Mouse (Mus musculus) limb, embryonic 10.5 days (tissue): ENCODE measurements around the gene Atp5mpl. TPM values are rescaled to one million over a fixed set of nuclear protein-coding genes. Genes with fewer than 3 reads are reported as not detected.
"Not testable (repeated sequence)": the region's sequence is repeated elsewhere in the genome, so short reads cannot be mapped to it uniquely, and the experiment has no call there.

Experiments
- DNase-seq: peaks from one replicate; pipeline ENCODE4 v3.0.0-alpha.2; 2017; ENCODE audit warnings: low spot score
- H3K27ac ChIP-seq: fragments of 300-500 bp; sonication (generic); 2 replicates; pipeline ENCODE4 v1.5.1; 2016; ENCODE audit warnings: mild to moderate bottlenecking
- H3K27me3 ChIP-seq: fragments of 300-500 bp; sonication (generic); 2 replicates; pipeline ENCODE4 v1.6.1; 2016; ENCODE audit warnings: low read depth, mild to moderate bottlenecking; ENCODE audit not compliant: poor library complexity, severe bottlenecking
- H3K36me3 ChIP-seq: fragments of 300-500 bp; sonication (generic); 2 replicates; pipeline ENCODE4 v1.6.1; 2016; ENCODE audit warnings: mild to moderate bottlenecking, moderate library complexity
- H3K4me1 ChIP-seq: fragments of 300-500 bp; sonication (generic); 2 replicates; pipeline ENCODE4 v1.6.1; 2016
- H3K4me3 ChIP-seq: fragments of 300-500 bp; sonication (generic); 2 replicates; pipeline ENCODE4 v1.5.1; 2016; ENCODE audit warnings: mild to moderate bottlenecking, moderate library complexity
- H3K9me3 ChIP-seq: fragments of 300-500 bp; sonication (generic); replicated peaks from 2 replicates; pipeline ENCODE4 v1.6.1; 2016; ENCODE audit warnings: mild to moderate bottlenecking
- WGBS: fragments of 180-500 bp; shearing (Covaris S2); methylation state at CpG from one replicate; pipeline ENCODE4 v1.1.7; 2016; 5-methylcytosine and 5-hydroxymethylcytosine counted together
- polyA plus RNA-seq: library from polyadenylated mRNA; unstranded; fragments of >200 nt; fragmentation: Nextera tagmentation; extraction: Ambion mirVana; gene quantifications from 2 replicates; pipeline ENCODE4 v1.2.1, GENCODE M21; 2016

The Atp5mpl gene
- polyA plus RNA-seq, 1 experiment from 2014 or later: 623 TPM

- Histone ChIP-seq H3K4me1 (no peaks in the 10 kb centered on the region), H3K27ac (no peak overlapping the region), H3K9me3 (no peaks in the 10 kb centered on the region), H3K27me3 (no peaks in the 10 kb centered on the region), H3K4me3 (no peak overlapping the region), H3K36me3 (no peaks in the 10 kb centered on the region)
- 56% methylated on average over 6 of the region's 6 CpGs for WGBS
- DNase-seq: no peak
These were observed 10.4 kb upstream of the Atp5mpl start for GRCm38 (mm10) chr12:111977138-111977537.

- WGBS: 92% methylated on average over 6 of the region's 6 CpGs
- no peaks in the 10 kb centered on the region for H3K27me3 ChIP-seq
- no peak overlapping the region for H3K4me3 ChIP-seq
- DNase-seq: no peak
- no peaks in the 10 kb centered on the region for H3K9me3 ChIP-seq
- no peaks in the 10 kb centered on the region for H3K4me1 ChIP-seq
- no peak overlapping the region for H3K27ac ChIP-seq
- no peaks in the 10 kb centered on the region for H3K36me3 ChIP-seq
These were observed 7.8 kb upstream of the Atp5mpl start for GRCm38 (mm10) chr12:111974578-111974977.

- H3K27me3 ChIP-seq: no peaks in the 10 kb centered on the region
- H3K4me1 ChIP-seq: no peaks in the 10 kb centered on the region
- no peak overlapping the region for H3K27ac ChIP-seq
- no peak overlapping the region for H3K4me3 ChIP-seq
- H3K36me3 ChIP-seq: no peaks in the 10 kb centered on the region
- WGBS: 90% methylated on average over 10 of the region's 10 CpGs
- H3K9me3 ChIP-seq: no peaks in the 10 kb centered on the region
- DNase-seq: no peak
These were observed 5.7 kb upstream of the Atp5mpl start for GRCm38 (mm10) chr12:111972504-111972903.

DNA sequence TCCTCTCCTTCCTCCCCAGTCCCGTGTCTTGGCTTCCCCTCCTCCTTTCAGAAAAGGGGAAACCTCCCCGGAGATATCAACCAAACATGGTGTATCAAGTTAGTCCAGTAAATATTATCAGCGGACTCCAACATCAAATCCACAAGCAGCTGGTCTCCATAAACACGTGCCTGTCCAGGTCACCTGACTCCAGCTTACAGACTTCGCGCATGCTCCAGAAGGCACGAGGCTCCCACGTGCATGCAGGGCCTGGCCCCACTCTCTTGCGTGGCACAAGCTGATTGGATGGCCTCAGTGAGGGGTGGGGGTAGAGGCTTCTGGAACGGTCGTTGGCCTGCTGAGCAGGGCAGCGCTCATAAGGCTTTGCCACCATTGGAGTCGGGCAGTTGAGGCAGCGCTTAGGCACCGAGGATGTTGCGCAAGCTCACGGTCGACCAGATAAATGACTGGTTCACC lies 4.5 kb upstream of the Atp5mpl start, which contains the start of gene Tdrd9:
TSS of gene Tdrd9 (plus strand) at position 329 of the 456 bp plus-strand sequence.
- Histone ChIP-seq H3K27me3 (no peaks in the 10 kb centered on the region), H3K4me3 (no peak within 1 kb of the TSS), H3K9me3 (no peaks in the 10 kb centered on the region), H3K27ac (no peak within 1 kb of the TSS), H3K4me1 (peaks cover 1% of the 10 kb centered on the region), H3K36me3 (no peaks in the 10 kb centered on the region)
- 88% methylated on average over 18 of the region's 18 CpGs for WGBS
- no peak for DNase-seq

- Histone ChIP-seq H3K27me3 (no peaks in the 10 kb centered on the region), H3K27ac (no peak overlapping the region), H3K9me3 (no peaks in the 10 kb centered on the region), H3K36me3 (no peaks in the 10 kb centered on the region), H3K4me1 (peaks cover 12% of the 10 kb centered on the region), H3K4me3 (no peak overlapping the region)
- 86% methylated on average over 4 of the region's 4 CpGs for WGBS
- no peak for DNase-seq
These were observed 3.3 kb upstream of the Atp5mpl start for GRCm38 (mm10) chr12:111970085-111970484.

- peaks cover 58% of the 10 kb centered on the region for H3K36me3 ChIP-seq
These were observed 3.4 kb downstream of the Atp5mpl start for GRCm38 (mm10) chr12:111963339-111963738.

DNA sequence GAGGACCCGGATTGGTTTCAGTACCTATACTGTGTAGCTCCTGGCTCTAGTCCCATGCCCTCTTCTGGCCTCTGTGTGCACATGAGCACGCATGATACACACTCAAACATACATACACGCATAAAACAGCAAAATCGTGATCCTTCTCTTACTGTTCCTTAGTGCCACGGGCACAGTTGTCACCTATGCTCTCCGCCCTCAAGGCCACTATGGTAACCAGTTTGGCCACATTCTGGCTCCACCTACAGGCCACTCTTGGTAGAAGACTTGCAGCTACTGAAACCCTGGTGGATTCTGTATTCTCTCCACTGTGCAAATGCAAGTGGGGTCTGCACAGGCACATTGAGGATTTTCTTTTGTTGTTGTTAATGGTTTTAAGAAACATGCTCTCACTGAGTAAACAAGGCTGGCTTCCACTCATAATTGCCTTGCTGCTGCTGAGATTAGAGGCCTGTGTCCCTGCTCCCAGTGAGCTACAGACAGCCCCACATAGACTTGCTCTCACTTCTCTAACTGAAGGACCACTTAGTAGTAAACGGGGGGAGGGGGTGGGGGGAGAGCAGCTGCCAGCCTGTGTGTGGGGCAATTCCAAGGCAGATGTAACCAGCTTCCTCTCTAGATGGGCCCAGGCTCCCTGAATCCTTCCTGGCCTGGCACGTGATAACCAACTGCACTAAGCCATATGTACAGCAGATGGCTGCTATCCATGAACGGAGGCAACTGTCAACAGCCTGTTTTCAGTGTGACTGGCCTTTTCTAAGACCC lies 8.5 kb downstream of the Atp5mpl start:
- H3K27ac ChIP-seq: no peak overlapping the region
- DNase-seq: peak; percentile 72
- no peaks in the 10 kb centered on the region for H3K27me3 ChIP-seq
- no peaks in the 10 kb centered on the region for H3K9me3 ChIP-seq
- 48% methylated on average over 9 of the region's 9 CpGs for WGBS
- no peaks in the 10 kb centered on the region for H3K4me1 ChIP-seq
- H3K36me3 ChIP-seq: peaks cover 45% of the 10 kb centered on the region
- no peak overlapping the region for H3K4me3 ChIP-seq

More at GRCm38 (mm10) chr12:111963339-111963738, 3.4 kb downstream of the Atp5mpl start:
- H3K4me1 ChIP-seq: peaks cover 13% of the 10 kb centered on the region
- DNase-seq: no peak
- H3K4me3 ChIP-seq: no peak overlapping the region
- WGBS: 93% methylated on average over 5 of the region's 5 CpGs
- no peak overlapping the region for H3K27ac ChIP-seq
- H3K9me3 ChIP-seq: no peaks in the 10 kb centered on the region
- no peaks in the 10 kb centered on the region for H3K27me3 ChIP-seq

- Histone ChIP-seq H3K9me3 (no peaks in the 10 kb centered on the region), H3K4me3 (no peak overlapping the region), H3K36me3 (peaks cover 25% of the 10 kb centered on the region), H3K27ac (no peak overlapping the region), H3K4me1 (no peaks in the 10 kb centered on the region; the same call in 1 of the 2 replicates), H3K27me3 (no peaks in the 10 kb centered on the region)
- no peak for DNase-seq
- WGBS: 80% methylated on average over 5 of the region's 5 CpGs
These were observed 10.6 kb downstream of the Atp5mpl start for GRCm38 (mm10) chr12:111956173-111956572.

DNA sequence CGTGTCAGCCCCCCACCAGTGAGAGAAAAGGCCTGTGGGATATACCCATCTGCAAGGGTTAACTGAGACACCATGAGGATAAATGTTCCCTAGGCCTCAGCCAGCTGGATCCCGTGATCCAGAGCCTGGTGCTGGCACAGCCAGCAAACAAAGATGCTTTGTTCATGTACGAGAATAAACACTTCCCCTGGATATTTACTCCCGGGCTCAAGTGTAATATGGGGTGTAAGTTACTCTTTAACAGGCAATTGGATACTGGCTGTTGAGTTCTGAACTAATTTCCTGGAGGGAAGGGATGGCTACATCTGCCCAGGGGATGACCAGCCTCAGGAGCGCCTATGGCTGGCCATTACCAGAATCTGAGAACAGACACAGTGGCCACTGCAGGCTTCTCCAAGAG lies 15.1 kb downstream of the Atp5mpl start:
- no peaks in the 10 kb centered on the region for H3K27me3 ChIP-seq
- 70% methylated on average over 5 of the region's 5 CpGs for WGBS
- DNase-seq: no peak
- H3K9me3 ChIP-seq: no peaks in the 10 kb centered on the region
- no peaks in the 10 kb centered on the region for H3K36me3 ChIP-seq
- peak overlapping the region; percentile 56; the same call in 1 of the 2 replicates for H3K27ac ChIP-seq
- no peak overlapping the region for H3K4me3 ChIP-seq
- no peaks in the 10 kb centered on the region; the same call in 1 of the 2 replicates for H3K4me1 ChIP-seq

GRCm38 (mm10) chr12:111950486-111950885 lies 16.3 kb downstream of the Atp5mpl start:
- no peak overlapping the region for H3K4me3 ChIP-seq
- no peak overlapping the region for H3K27ac ChIP-seq
- no peak for DNase-seq
- 82% methylated on average over 5 of the region's 5 CpGs for WGBS
- H3K36me3 ChIP-seq: no peaks in the 10 kb centered on the region
- H3K27me3 ChIP-seq: no peaks in the 10 kb centered on the region
- H3K9me3 ChIP-seq: no peaks in the 10 kb centered on the region
- peaks cover 3% of the 10 kb centered on the region for H3K4me1 ChIP-seq

GRCm38 (mm10) chr12:111946716-111947115 lies 20.1 kb downstream of the Atp5mpl start:
- H3K9me3 ChIP-seq: no peaks in the 10 kb centered on the region
- WGBS: 48% methylated on average over 2 of the region's 2 CpGs
- no peaks in the 10 kb centered on the region for H3K27me3 ChIP-seq
- H3K4me1 ChIP-seq: peaks cover 26% of the 10 kb centered on the region
- H3K27ac ChIP-seq: peak overlapping the region; percentile 16; the same call in 1 of the 2 replicates
- no peak for DNase-seq
- H3K36me3 ChIP-seq: no peaks in the 10 kb centered on the region
- no peak overlapping the region for H3K4me3 ChIP-seq

DNA sequence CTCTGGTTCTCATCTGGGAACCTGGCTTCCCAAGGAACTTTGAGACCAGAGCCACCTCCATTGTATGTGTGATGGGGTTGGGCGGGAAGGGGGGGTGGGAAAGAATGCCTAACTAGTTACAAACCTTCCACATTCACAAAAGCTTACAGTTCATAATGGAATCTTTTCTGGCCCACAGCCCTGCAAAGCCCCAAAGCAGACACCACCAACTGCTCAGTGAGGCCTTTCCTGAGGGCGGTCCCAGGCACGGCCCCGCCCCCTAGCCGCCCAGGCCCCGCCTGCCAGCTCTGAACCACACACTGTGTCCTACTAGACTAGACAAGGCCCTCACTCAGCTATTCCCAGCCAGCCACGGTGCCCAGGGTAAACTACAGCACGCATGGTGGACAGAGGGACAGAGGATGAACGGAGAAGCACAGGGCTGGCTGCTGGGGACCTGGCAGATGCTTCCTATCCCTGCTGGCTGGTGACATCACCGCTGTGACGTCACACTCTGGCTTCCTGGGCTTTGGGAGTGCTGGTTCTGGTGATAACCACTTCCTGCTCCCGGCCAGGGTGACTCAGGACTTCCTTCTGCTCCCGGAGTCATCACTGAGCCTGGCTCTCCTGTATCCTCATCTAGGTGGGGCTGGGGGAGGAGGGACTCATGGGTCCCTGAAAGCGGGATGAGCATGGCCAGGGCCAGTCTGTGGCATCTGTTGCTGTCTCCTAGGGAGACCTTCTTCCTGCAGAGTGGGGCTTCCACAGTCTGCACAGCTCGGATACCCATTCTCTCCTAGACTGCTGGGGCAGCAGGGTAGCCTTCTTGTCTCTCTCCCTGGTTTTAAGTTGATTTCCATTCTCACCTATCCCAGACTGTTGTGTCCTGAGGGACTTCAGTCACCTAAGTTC lies 20.8 kb downstream of the Atp5mpl start:
- WGBS: 70% methylated on average over 11 of the region's 15 CpGs
- H3K36me3 ChIP-seq, H3K9me3 ChIP-seq, H3K4me3 ChIP-seq, DNase-seq, H3K27me3 ChIP-seq: not testable (repeated sequence)
- Histone ChIP-seq H3K27ac (peak overlapping the region; percentile 72), H3K4me1 (peaks cover 26% of the 10 kb centered on the region)

GRCm38 (mm10) chr12:111945115-111945514 lies 21.7 kb downstream of the Atp5mpl start:
- no peak for DNase-seq
- Histone ChIP-seq H3K36me3 (no peaks in the 10 kb centered on the region), H3K9me3 (no peaks in the 10 kb centered on the region), H3K27me3 (no peaks in the 10 kb centered on the region), H3K27ac (peak overlapping the region; percentile 72), H3K4me1 (peaks cover 26% of the 10 kb centered on the region), H3K4me3 (no peak overlapping the region)
- WGBS: 59% methylated on average over 8 of the region's 8 CpGs
